Mouse (Mus musculus): ENCODE data around the gene Esrrg. TPM values are rescaled to one million over a fixed set of nuclear protein-coding genes. Genes with fewer than 3 reads are reported as not detected.

The Esrrg gene
- total and polyA plus RNA-seq, 3 experiments: not detected

- H3K9me3 ChIP-seq (replicated peaks; ENCODE audit: low read length): peaks cover 71% of the 10 kb centered on the region
- H3K9ac ChIP-seq (ENCODE audit: insufficient read depth, low read depth): no peak overlapping the region
- no peaks in the 10 kb centered on the region for H3K79me2 ChIP-seq (replicated peaks; ENCODE audit: control insufficient read depth, extremely low read depth, insufficient read depth, poor library complexity, severe bottlenecking)
- no peaks in the 10 kb centered on the region for H3K4me1 ChIP-seq (ENCODE audit: control insufficient read depth in 1 of 2, insufficient read depth in 2 of 2)
- no peak for TF ChIP-seq E2F4 (IDR thresholded peaks at IDR 0.05; ENCODE audit: insufficient replicate concordance, low read depth, low read length)
- no peak for TF ChIP-seq ETS1 (conservative IDR thresholded peaks at IDR 0.05; ENCODE audit: low read depth, low read length)
- no peak for TF ChIP-seq USF2 (conservative IDR thresholded peaks at IDR 0.05; ENCODE audit: low read depth, low read length)
- TF ChIP-seq BHLHE40 (IDR thresholded peaks at IDR 0.05; ENCODE audit: low read depth, low read length): no peak
- TF ChIP-seq ZC3H11A (IDR thresholded peaks at IDR 0.05; ENCODE audit: low read depth, low read length): no peak
- no peak for TF ChIP-seq PAX5 (IDR thresholded peaks at IDR 0.05; ENCODE audit: low read length)
- no peak for TF ChIP-seq MEF2A (IDR thresholded peaks at IDR 0.05; ENCODE audit: borderline replicate concordance, low read depth, low read length)
- no peak for TF ChIP-seq MAFK (IDR thresholded peaks at IDR 0.05; ENCODE audit: insufficient replicate concordance, low read length)
- no peak for TF ChIP-seq JUND (conservative IDR thresholded peaks at IDR 0.05; ENCODE audit: low read depth, low read length)
- TF ChIP-seq USF1 (IDR thresholded peaks at IDR 0.05; ENCODE audit: low read depth, low read length): no peak
- TF ChIP-seq ZNF384 (IDR thresholded peaks at IDR 0.05; ENCODE audit: low read depth, low read length): no peak
- TF ChIP-seq MAZ (IDR thresholded peaks at IDR 0.05; ENCODE audit: low read depth, low read length): no peak
- TF ChIP-seq KAT2A (IDR thresholded peaks at IDR 0.05; ENCODE audit: insufficient replicate concordance, low read length): no peak
- no peak for TF ChIP-seq GABPA (IDR thresholded peaks at IDR 0.05; ENCODE audit: insufficient replicate concordance, low read depth, low read length)
- no peak for TF ChIP-seq MXI1 (IDR thresholded peaks at IDR 0.05; ENCODE audit: low read depth, low read length)
- dilution Hi-C loops (cut with MboI; ENCODE audit: extremely low pct_ligation_motif_present, extremely low pct_unique_long_range_greater_than_20kb, low sequenced_read_pairs): no loop called here
- H3K4me2 ChIP-seq (ENCODE audit: insufficient read depth, low read depth, poor library complexity, severe bottlenecking): no peak overlapping the region
- no peak for DNase-seq (ENCODE audit: extremely low read depth)
- in situ Hi-C loops (cut with MboI; ENCODE audit: low pct_ligation_motif_present, low pct_unique_long_range_greater_than_20kb, low sequenced_read_pairs): no loop called here
- H3K4me3 ChIP-seq (replicated peaks in 1 of 3; ENCODE audit: low read depth in 2 of 3, low read length in 2 of 3, poor library complexity in 1 of 3): no peak overlapping the region
- no peak overlapping the region for H3K27ac ChIP-seq (ENCODE audit: insufficient read depth, low read depth)
- no peaks in the 10 kb centered on the region for H3K27me3 ChIP-seq (replicated peaks)
- no peaks in the 10 kb centered on the region for H3K36me3 ChIP-seq (replicated peaks in 1 of 2; ENCODE audit: control insufficient read depth in 1 of 2, insufficient read depth in 1 of 2, low read length in 1 of 2)
Measured at GRCm38 (mm10) chr1:187794240-187794930, 185.8 kb downstream of the Esrrg start.

DNA sequence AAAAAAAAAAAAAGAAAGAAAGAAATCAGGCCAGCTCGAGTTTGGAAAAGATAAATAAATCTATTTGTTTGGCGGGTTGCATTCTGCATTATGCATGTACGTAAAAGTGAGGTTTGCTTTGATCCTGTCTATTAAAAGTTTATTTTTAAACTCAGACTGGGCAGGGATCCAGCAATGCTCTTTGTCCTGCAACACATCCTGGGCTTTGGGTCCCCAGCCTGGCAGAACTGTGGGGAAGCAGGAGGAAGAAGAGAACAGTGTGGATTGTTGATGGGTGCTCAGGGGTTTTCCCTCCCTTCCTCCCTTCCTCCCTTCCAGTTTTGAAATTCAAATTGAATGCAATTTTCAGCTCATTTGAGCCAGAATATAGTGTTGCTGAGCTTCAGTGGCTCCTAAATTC is 187.0 kb downstream of the Esrrg start:
- Histone ChIP-seq H3K36me3 (replicated peaks in 1 of 2; ENCODE audit: control insufficient read depth in 1 of 2, insufficient read depth in 1 of 2, low read length in 1 of 2) (no peaks in the 10 kb centered on the region), H3K9ac (ENCODE audit: insufficient read depth, low read depth) (no peak overlapping the region), H3K27me3 (replicated peaks) (no peaks in the 10 kb centered on the region), H3K79me2 (replicated peaks; ENCODE audit: control insufficient read depth, extremely low read depth, insufficient read depth, poor library complexity, severe bottlenecking) (no peaks in the 10 kb centered on the region), H3K9me3 (replicated peaks; ENCODE audit: low read length) (peaks cover 74% of the 10 kb centered on the region), H3K27ac (ENCODE audit: insufficient read depth, low read depth) (no peak overlapping the region), H3K4me1 (ENCODE audit: control insufficient read depth in 1 of 2, insufficient read depth in 2 of 2) (no peaks in the 10 kb centered on the region), H3K4me2 (ENCODE audit: insufficient read depth, low read depth, poor library complexity, severe bottlenecking) (no peak overlapping the region), H3K4me3 (replicated peaks in 1 of 3; ENCODE audit: low read depth in 2 of 3, low read length in 2 of 3, poor library complexity in 1 of 3) (no peak overlapping the region)
- TF ChIP-seq ZC3H11A (IDR thresholded peaks at IDR 0.05; ENCODE audit: low read depth, low read length) (no peak), ETS1 (conservative IDR thresholded peaks at IDR 0.05; ENCODE audit: low read depth, low read length) (no peak), TCF12 (IDR thresholded peaks at IDR 0.05; ENCODE audit: low read depth, low read length) (no peak), SIN3A (IDR thresholded peaks at IDR 0.05; ENCODE audit: low read length) (no peak)
- in situ Hi-C loops (cut with MboI; ENCODE audit: low pct_ligation_motif_present, low pct_unique_long_range_greater_than_20kb, low sequenced_read_pairs): no loop called here
- dilution Hi-C loops (cut with MboI; ENCODE audit: extremely low pct_ligation_motif_present, extremely low pct_unique_long_range_greater_than_20kb, low sequenced_read_pairs): no loop called here
- DNase-seq (ENCODE audit: extremely low read depth): no peak
